Comparison of ENCODE assay signal across 41 mouse cellular contexts in genomic region chr8:105155091-105155745, GRCm38 (mm10). TPM values are rescaled to one million over a fixed set of nuclear protein-coding genes. Genes with fewer than 3 reads are reported as not detected.
DNase-seq lines count a peak whose midpoint lies in the region; ATAC-seq and TF ChIP-seq lines count a peak whose summit lies in the region.
"Had no signal": no experiment of that assay in that cellular context is flagged by ENCODE, and none has a peak within 500 bp of the region (broad histone marks: within the 10 kb centered on the region; RNA-seq: fewer than 3 reads in every experiment).

No protein-coding gene starts in this region.

- peak; percentile 72 for DNase-seq in liver, adult 2 months (ENCODE audit: extremely low read depth, low read depth, low spot score)
- DNase-seq in liver, result no peak
- peak; percentile 61 for DNase-seq in adrenal gland, postnatal 10 days
- no peak for DNase-seq in forebrain, embryonic 10.5 days (ENCODE audit: extremely low spot score, low spot score)
- DNase-seq in left cerebral cortex, postnatal 10 days (ENCODE audit: extremely low spot score in 1 of 2, low spot score in 2 of 2), result no peak
- DNase-seq in cerebellum, adult 8-10 months, result no peak
- DNase-seq in retina, embryonic 14.5 days (ENCODE audit: low spot score), result no peak
- DNase-seq: B cell, adult 2 months; cerebellum, adult 11-12 months; cerebellum, postnatal 25 days; gastrocnemius, adult 2 months; heart, postnatal 36 days; kidney, adult 2 months; kidney, postnatal 36 days; lung, embryonic 14.5 days; lung, postnatal 14 days; midbrain, embryonic 14.5 days; retina, postnatal 1 day; right cerebral cortex, postnatal 14 days; thymus, postnatal 14 days had no signal

- ATAC-seq in forebrain, embryonic 15.5 days (replicated peaks), result peak; percentile 33
- ATAC-seq: hindbrain, postnatal 0 days; intestine, embryonic 15.5 days had no signal

- no peak for TF ChIP-seq CTCF in liver, adult 2 months (IDR thresholded peaks at IDR 0.05; ENCODE audit: low read depth, low read length)

- no peak overlapping the region for H3K9ac ChIP-seq in liver, adult 2 months (ENCODE audit: low read depth, low read length)
- no peak overlapping the region for H3K9ac ChIP-seq in forebrain, embryonic 15.5 days (replicated peaks)
- H3K9ac ChIP-seq: embryonic facial prominence, embryonic 15.5 days; hindbrain, embryonic 12.5 days; intestine, embryonic 15.5 days; limb, embryonic 15.5 days; liver, embryonic 15.5 days; lung, embryonic 14.5 days; neural tube, embryonic 15.5 days had no signal

- TF ChIP-seq POLR2A in liver, adult 2 months (IDR thresholded peaks at IDR 0.05; ENCODE audit: extremely low read depth, insufficient read depth, low read length), result no peak

- WGBS in liver, adult 2 months, result 84% methylated on average over 6 of the region's 6 CpGs
- WGBS in forebrain, embryonic 10.5 days, result 80% methylated on average over 6 of the region's 6 CpGs
- whole genome bisulfite sequencing in forebrain, embryonic 15.5 days, result 67% methylated on average over 6 of the region's 6 CpGs

- peaks cover 8% of the 10 kb centered on the region; the same call in 1 of the 2 replicates for H3K4me1 ChIP-seq in liver, adult 2 months (ENCODE audit: control insufficient read depth, insufficient read depth, low read length)
- peaks cover 33% of the 10 kb centered on the region for H3K4me1 ChIP-seq in forebrain, embryonic 10.5 days
- H3K4me1 ChIP-seq in forebrain, embryonic 15.5 days, result peaks cover 22% of the 10 kb centered on the region

- intact Hi-C loops in left cerebral cortex, postnatal 10 days (cut with DNase I), result no loop called here

- no peaks in the 10 kb centered on the region for H3K79me2 ChIP-seq in liver, adult 2 months (ENCODE audit: control insufficient read depth, insufficient read depth, low read length)

- no peaks in the 10 kb centered on the region for H3K9me3 ChIP-seq in forebrain, embryonic 10.5 days
- no peaks in the 10 kb centered on the region for H3K9me3 ChIP-seq in forebrain, embryonic 15.5 days
- H3K9me3 ChIP-seq: embryonic facial prominence, embryonic 10.5 days; embryonic facial prominence, embryonic 15.5 days; hindbrain, embryonic 12.5 days; intestine, embryonic 15.5 days; limb, embryonic 10.5 days; limb, embryonic 15.5 days; liver, embryonic 15.5 days; neural tube, embryonic 15.5 days had no signal

- H3K27me3 ChIP-seq in liver, adult 2 months (ENCODE audit: control insufficient read depth, insufficient read depth, low read length), result no peaks in the 10 kb centered on the region
- peaks cover 48% of the 10 kb centered on the region for H3K27me3 ChIP-seq in forebrain, embryonic 10.5 days (ENCODE audit: poor library complexity, severe bottlenecking)
- H3K27me3 ChIP-seq in forebrain, embryonic 15.5 days, result no peaks in the 10 kb centered on the region
- H3K27me3 ChIP-seq: CH12.LX; intestine, embryonic 15.5 days; limb, embryonic 15.5 days; neural tube, embryonic 15.5 days had no signal

- no peak overlapping the region for H3K27ac ChIP-seq in liver, adult 2 months (replicated peaks; ENCODE audit: insufficient read depth, low read depth, low read length)
- H3K27ac ChIP-seq in forebrain, embryonic 10.5 days, result peak overlapping the region; percentile 53; the same call in 1 of the 2 replicates
- H3K27ac ChIP-seq in forebrain, embryonic 15.5 days (replicated peaks), result no peak overlapping the region
- H3K27ac ChIP-seq: embryonic facial prominence, embryonic 10.5 days; embryonic facial prominence, embryonic 15.5 days; gastrocnemius, adult 2 months; hindbrain, embryonic 12.5 days; hindbrain, postnatal 0 days; intestine, embryonic 15.5 days; layer of hippocampus, adult 2 months; limb, embryonic 10.5 days; limb, embryonic 15.5 days; liver, embryonic 15.5 days; neural tube, embryonic 15.5 days had no signal

- no peaks in the 10 kb centered on the region for H3K36me3 ChIP-seq in liver, adult 2 months (ENCODE audit: control insufficient read depth, insufficient read depth, low read length)
- no peaks in the 10 kb centered on the region for H3K36me3 ChIP-seq in forebrain, embryonic 10.5 days (replicated peaks)
- no peaks in the 10 kb centered on the region for H3K36me3 ChIP-seq in forebrain, embryonic 15.5 days
- H3K36me3 ChIP-seq: embryonic facial prominence, embryonic 10.5 days; embryonic facial prominence, embryonic 15.5 days; hindbrain, embryonic 12.5 days; intestine, embryonic 15.5 days; limb, embryonic 10.5 days; limb, embryonic 15.5 days; liver, embryonic 15.5 days; neural tube, embryonic 15.5 days had no signal

- no peak overlapping the region for H3K4me2 ChIP-seq in forebrain, embryonic 15.5 days (replicated peaks)
- H3K4me2 ChIP-seq: embryonic facial prominence, embryonic 15.5 days; hindbrain, embryonic 12.5 days; intestine, embryonic 15.5 days; limb, embryonic 15.5 days; liver, embryonic 15.5 days; lung, embryonic 14.5 days; neural tube, embryonic 15.5 days had no signal

- H3K4me3 ChIP-seq in liver, adult 2 months (ENCODE audit: insufficient read depth, low read depth, low read length), result no peak overlapping the region
- H3K4me3 ChIP-seq in forebrain, embryonic 10.5 days, result no peak overlapping the region
- no peak overlapping the region for H3K4me3 ChIP-seq in forebrain, embryonic 15.5 days
- H3K4me3 ChIP-seq: embryonic facial prominence, embryonic 10.5 days; embryonic facial prominence, embryonic 15.5 days; gastrocnemius, adult 2 months; hindbrain, embryonic 12.5 days; intestine, embryonic 15.5 days; layer of hippocampus, adult 2 months; limb, embryonic 10.5 days; limb, embryonic 15.5 days; liver, embryonic 15.5 days; neural tube, embryonic 15.5 days had no signal

RNA-seq across cellular contexts. Expression of gene Cbfb, which starts 15.3 kb away (rescaled TPM):
- 13.2 and 15.7 TPM in 2 replicates for total RNA-seq in liver, adult 2 months (2014; rRNA removed)
- 1.8 and 2.8 TPM in 2 replicates for polyA plus RNA-seq in liver, adult 2 months (2012; rRNA removed)
- 10 to 100 TPM; 47.2 to 50.2 TPM for total RNA-seq in adrenal gland, postnatal 10 days (2021)
- polyA plus RNA-seq in forebrain, embryonic 10.5 days (2016; fragmentation: Nextera tagmentation; extraction: Ambion mirVana), result 51.8 and 52.1 TPM in 2 replicates
- 33.4 and 35.4 TPM in 2 replicates for polyA plus RNA-seq in forebrain, embryonic 15.5 days (2015; fragmentation: Nextera tagmentation; extraction: Ambion mirVana)
- 10 to 100 TPM; 20.9 to 23.0 TPM for total RNA-seq in left cerebral cortex, postnatal 10 days (2021)

RNA-seq across cellular contexts. Expression of gene Ces4a, which starts 23.6 kb away (rescaled TPM):
- 0.13 and 0.55 TPM in 2 replicates for total RNA-seq in liver, adult 2 months (2014; rRNA removed)
- 0.09 and 0.93 TPM in 2 replicates for polyA plus RNA-seq in liver, adult 2 months (2012; rRNA removed)
- total RNA-seq in adrenal gland, postnatal 10 days (2021), result not detected
- polyA plus RNA-seq in forebrain, embryonic 10.5 days (2016; fragmentation: Nextera tagmentation; extraction: Ambion mirVana), result not detected in 2 replicates
- polyA plus RNA-seq in forebrain, embryonic 15.5 days (2015; fragmentation: Nextera tagmentation; extraction: Ambion mirVana), result 0.10 and 0.15 TPM in 2 replicates
- not detected for total RNA-seq in left cerebral cortex, postnatal 10 days (2021)
- total RNA-seq: CH12.LX; ES-E14; gastrocnemius, adult 2 months; gastrocnemius, postnatal 4 days; heart, adult 8-10 months; heart, postnatal 36 days; layer of hippocampus, adult 2 months; layer of hippocampus, postnatal 14 days; left cerebral cortex, adult 8-10 months had no signal
- polyA plus RNA-seq: embryonic facial prominence, embryonic 10.5 days; embryonic facial prominence, embryonic 15.5 days; heart, embryonic 16.5 days; hindbrain, embryonic 12.5 days; intestine, embryonic 15.5 days; kidney, adult 2 months; kidney, embryonic 16.5 days; limb, embryonic 10.5 days; limb, embryonic 15.5 days; liver, embryonic 15.5 days; lung, embryonic 14.5 days; midbrain, embryonic 14.5 days; stomach, embryonic 16.5 days; urinary bladder, adult 2 months had no signal

Comparison
In these comparisons a context has a peak if more than half of its experiments do, and no peak if none do; other contexts are left out.
1. DNase-seq: peak in liver, adult 2 months (single experiment) and adrenal gland, postnatal 10 days (single experiment); none in liver (single experiment), forebrain, embryonic 10.5 days (single experiment), left cerebral cortex, postnatal 10 days (0 of 2), cerebellum, adult 8-10 months (single experiment) and retina, embryonic 14.5 days (single experiment).